Mouse (Mus musculus) E14TG2a.4 (cell line): ENCODE results near the gene Il12rb2.

Experiments
- CTCF ChIP-seq: conservative IDR thresholded peaks from 2 replicates; pipeline ENCODE4 v1.5.1; 2014; ENCODE audit warnings: low read length
- NANOG ChIP-seq: IDR thresholded peaks from 2 replicates; pipeline ENCODE4 v1.6.1; 2014; ENCODE audit warnings: borderline replicate concordance, low read length, mixed read lengths
- POU5F1 ChIP-seq: IDR thresholded peaks from 2 replicates; pipeline ENCODE4 v1.6.1; 2014; ENCODE audit warnings: low read length, borderline replicate concordance

- TF ChIP-seq CTCF (peak; percentile 63), POU5F1 (no peak), NANOG (no peak)
These were observed 57.5 kb downstream of the Il12rb2 start for GRCm38 (mm10) chr6:67318451-67318850.
